Mouse (Mus musculus) splenic B cell, adult 2 months (primary cell): ENCODE measurements around the gene Rnf31.
A peak's percentile ranks its signal among the peaks of the same experiment; 100 is the strongest.

Experiments
- DNase-seq: peaks from one replicate; pipeline ENCODE4 v3.0.0-alpha.2; 2011; ENCODE audit warnings: low read depth, low spot score
- H3K27me3 ChIP-seq: 2 replicates; pipeline ENCODE4 v1.6.1; 2012; ENCODE audit warnings: mild to moderate bottlenecking, low read length, moderate library complexity, mixed read lengths; ENCODE audit not compliant: control insufficient read depth, poor library complexity, insufficient read depth, severe bottlenecking
- H3K36me3 ChIP-seq: 2 replicates; pipeline ENCODE4 v1.6.1; 2012; ENCODE audit warnings: mild to moderate bottlenecking, low read length, moderate library complexity, mixed read lengths; ENCODE audit not compliant: control insufficient read depth, poor library complexity, insufficient read depth, severe bottlenecking

The Rnf31 gene

DNA sequence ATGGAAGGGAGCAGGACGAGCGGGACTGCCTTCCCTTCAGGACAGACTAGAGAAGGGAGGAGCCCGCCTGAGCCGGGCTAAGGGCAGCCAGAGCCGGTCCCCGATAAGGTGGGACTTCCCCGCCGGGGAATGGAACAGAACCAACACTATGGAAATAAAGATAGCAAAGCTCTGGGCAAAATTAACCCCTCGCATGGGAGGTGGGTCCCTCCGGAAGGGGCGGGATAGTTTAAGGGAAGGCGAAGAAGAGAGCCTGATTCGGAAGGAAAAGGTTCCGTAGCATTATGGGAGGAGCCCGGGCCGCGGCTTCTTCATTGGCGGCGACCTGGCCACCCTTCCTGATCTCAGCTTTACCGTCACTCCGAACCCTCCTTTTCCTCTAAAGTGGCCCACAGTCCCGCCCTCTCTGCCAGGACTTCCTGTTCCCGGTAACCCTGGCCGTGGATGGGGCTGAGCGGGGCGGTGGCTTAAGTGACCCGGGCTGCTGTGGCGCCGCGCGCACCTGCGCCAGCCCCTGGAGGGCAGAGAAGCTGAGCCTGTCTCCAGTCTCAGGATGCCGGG is at the start of gene Rnf31:
Gene Rnf31 (plus strand): TSS at position 378 of the 561 bp plus-strand sequence.
- Histone ChIP-seq H3K36me3 (peaks cover 5% of the 10 kb centered on the region; the same call in 1 of the 2 replicates), H3K27me3 (no peaks in the 10 kb centered on the region)
- peak; percentile 90 for DNase-seq

DNA sequence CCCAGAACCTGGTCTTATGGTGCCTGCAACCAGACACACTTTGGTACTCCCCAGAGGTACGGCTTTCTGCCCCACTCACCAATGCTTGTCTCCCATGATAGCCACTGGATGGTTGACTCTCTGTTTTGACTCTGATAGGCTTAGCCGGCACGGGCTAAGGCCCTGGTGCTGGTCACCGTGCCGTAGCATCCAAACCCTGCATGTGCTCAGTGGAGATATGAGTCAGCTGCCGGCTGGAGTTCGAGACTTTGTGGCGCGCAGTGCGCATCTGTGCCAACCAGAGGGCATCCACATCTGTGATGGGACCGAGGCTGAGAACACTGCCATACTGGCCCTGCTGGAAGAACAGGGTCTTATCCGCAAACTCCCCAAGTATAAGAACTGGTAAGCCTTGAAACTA is 49.2 kb upstream of the Rnf31 start:
- DNase-seq = no peak

GRCm38 (mm10) chr14:55544334-55544733 is 47.2 kb upstream of the Rnf31 start:
- no peak for DNase-seq
- Histone ChIP-seq H3K36me3 (peaks cover 16% of the 10 kb centered on the region), H3K27me3 (no peaks in the 10 kb centered on the region)

More for the DNA sequence above, 49.2 kb upstream of the Rnf31 start:
- Histone ChIP-seq H3K36me3 (peaks cover 4% of the 10 kb centered on the region; the same call in 1 of the 2 replicates), H3K27me3 (no peaks in the 10 kb centered on the region)

DNA sequence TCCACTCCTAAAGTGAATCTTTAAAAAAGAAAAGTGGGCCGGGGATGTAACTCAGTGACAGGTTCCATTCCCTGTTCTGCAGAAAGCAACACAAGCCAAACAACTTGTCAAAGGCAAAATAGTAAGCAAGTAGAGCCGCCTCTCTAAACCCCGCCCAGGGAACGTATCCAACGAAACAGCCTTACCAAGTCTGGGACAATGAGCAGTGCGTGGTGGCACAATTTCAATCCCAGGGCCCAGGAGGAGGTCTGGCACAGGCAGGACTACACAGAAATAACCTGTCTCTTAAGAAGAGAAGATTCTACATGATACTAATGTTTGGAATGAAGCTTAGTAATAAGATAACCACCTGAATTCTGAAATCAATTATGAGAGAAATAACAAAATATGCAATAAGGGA is 41.3 kb upstream of the Rnf31 start:
- H3K36me3 ChIP-seq = peaks cover 16% of the 10 kb centered on the region
- H3K27me3 ChIP-seq = no peaks in the 10 kb centered on the region
- no peak for DNase-seq

GRCm38 (mm10) chr14:55551347-55551746 is 40.2 kb upstream of the Rnf31 start:
- H3K27me3 ChIP-seq = no peaks in the 10 kb centered on the region
- no peak for DNase-seq
- H3K36me3 ChIP-seq = peaks cover 11% of the 10 kb centered on the region

GRCm38 (mm10) chr14:55551794-55552193 is 39.7 kb upstream of the Rnf31 start:
- H3K27me3 ChIP-seq = no peaks in the 10 kb centered on the region
- DNase-seq = no peak
- peaks cover 11% of the 10 kb centered on the region for H3K36me3 ChIP-seq

- no peak for DNase-seq
- H3K27me3 ChIP-seq = no peaks in the 10 kb centered on the region; the same call in 1 of the 2 replicates
- no peaks in the 10 kb centered on the region for H3K36me3 ChIP-seq
Observed at GRCm38 (mm10) chr14:55554635-55555034, 36.9 kb upstream of the Rnf31 start.

- Histone ChIP-seq H3K36me3 (no peaks in the 10 kb centered on the region), H3K27me3 (no peaks in the 10 kb centered on the region; the same call in 1 of the 2 replicates)
- DNase-seq = no peak
Observed at GRCm38 (mm10) chr14:55555788-55556187, 35.7 kb upstream of the Rnf31 start.

DNA sequence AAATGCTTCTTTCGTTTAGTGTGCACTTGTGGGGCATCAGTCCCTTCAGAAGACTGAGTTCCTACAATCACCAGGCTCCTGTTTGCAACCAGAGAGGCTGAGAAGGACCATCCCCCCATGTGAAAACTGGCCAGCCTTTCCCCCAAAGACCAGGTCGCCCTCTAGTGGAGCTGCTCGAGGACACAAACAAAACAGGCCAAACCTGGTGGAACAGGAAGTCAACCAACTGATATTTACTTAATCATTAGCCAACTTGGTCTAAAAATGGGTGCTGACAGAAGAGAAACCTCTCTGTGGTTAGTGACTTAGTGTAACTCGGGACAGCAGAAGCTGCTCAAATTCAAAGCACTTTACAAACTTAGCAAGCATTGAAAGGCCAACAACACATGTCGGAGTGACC is 34.5 kb upstream of the Rnf31 start:
- no peaks in the 10 kb centered on the region for H3K36me3 ChIP-seq
- no peaks in the 10 kb centered on the region; the same call in 1 of the 2 replicates for H3K27me3 ChIP-seq
- DNase-seq = peak; percentile 92

DNA sequence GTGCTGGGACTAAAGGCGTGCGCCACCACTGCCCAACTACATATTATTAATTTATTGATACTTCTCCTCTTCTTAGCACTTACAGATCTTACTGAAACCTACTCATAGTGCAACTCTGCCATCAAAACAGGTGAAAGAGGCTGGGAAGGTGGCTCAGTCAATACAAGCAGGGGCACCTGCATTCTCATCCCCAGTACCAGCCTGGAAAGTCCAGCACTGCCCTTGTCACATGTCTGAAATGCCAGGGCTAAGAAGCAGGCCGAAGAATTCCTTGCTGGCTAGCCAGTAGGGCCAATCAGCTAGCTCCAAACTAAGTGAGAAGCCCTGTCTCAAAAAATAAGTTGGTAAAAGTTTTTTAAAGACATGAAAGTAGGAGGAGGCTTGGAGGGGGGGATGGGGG is 33.9 kb upstream of the Rnf31 start:
- DNase-seq = no peak
- no peaks in the 10 kb centered on the region; the same call in 1 of the 2 replicates for H3K27me3 ChIP-seq
- no peaks in the 10 kb centered on the region for H3K36me3 ChIP-seq

- no peak for DNase-seq
- Histone ChIP-seq H3K36me3 (peaks cover 6% of the 10 kb centered on the region; the same call in 1 of the 2 replicates), H3K27me3 (no peaks in the 10 kb centered on the region; the same call in 1 of the 2 replicates)
Observed at GRCm38 (mm10) chr14:55558740-55559448, 32.6 kb upstream of the Rnf31 start.

- peak; percentile 93 for DNase-seq
- H3K27me3 ChIP-seq = no peaks in the 10 kb centered on the region; the same call in 1 of the 2 replicates
- peaks cover 10% of the 10 kb centered on the region; the same call in 1 of the 2 replicates for H3K36me3 ChIP-seq
Observed at GRCm38 (mm10) chr14:55559799-55560201, 31.7 kb upstream of the Rnf31 start, which contains the start of gene Dcaf11. TSS of gene Dcaf11 (plus strand) at chr14:55560006.

- H3K27me3 ChIP-seq = no peaks in the 10 kb centered on the region; the same call in 1 of the 2 replicates
- peak; percentile 99 for DNase-seq
Observed at GRCm38 (mm10) chr14:55560202-55561073, 31.1 kb upstream of the Rnf31 start, which contains the start of gene A730061H03Rik. TSS of gene A730061H03Rik (minus strand) at chr14:55560406.

GRCm38 (mm10) chr14:55561860-55562259 is 29.6 kb upstream of the Rnf31 start:
- peaks cover 13% of the 10 kb centered on the region for H3K36me3 ChIP-seq
- no peaks in the 10 kb centered on the region; the same call in 1 of the 2 replicates for H3K27me3 ChIP-seq
- DNase-seq = no peak

More at GRCm38 (mm10) chr14:55560202-55561073, 31.1 kb upstream of the Rnf31 start, which contains the start of gene A730061H03Rik:
- H3K36me3 ChIP-seq = peaks cover 13% of the 10 kb centered on the region
